Mouse (Mus musculus): ENCODE measurements at regions not wholly inside any gene's neighbourhood (a gene's known extent, or its start where the extent isn't known, plus 50 kb on each side); places are given as distances from the start of the nearest gene placed in this dataset.

GRCm38 (mm10) chr6:100096393-100097125 is 190.7 kb downstream of the Rybp start:
- H3K9me3 ChIP-seq (ENCODE audit: control insufficient read depth, low read depth, low read length): no peaks in the 10 kb centered on the region
- no peak overlapping the region for H3K4me2 ChIP-seq (replicated peaks; ENCODE audit: low read depth, low read length)
- H3K4me3 ChIP-seq (ENCODE audit: low read depth, low read length): no peak overlapping the region
- WGBS: 56% methylated on average over 13 of the region's 13 CpGs
- H3K9ac ChIP-seq (replicated peaks; ENCODE audit: low read depth, low read length): no peak overlapping the region
- no peak overlapping the region for H3K27ac ChIP-seq (ENCODE audit: low read length)
- H3K4me1 ChIP-seq (ENCODE audit: control insufficient read depth, insufficient read depth, low read length): peaks cover 3% of the 10 kb centered on the region; the same call in 1 of the 2 replicates
- H3K36me3 ChIP-seq (ENCODE audit: control insufficient read depth, insufficient read depth, low read length): no peaks in the 10 kb centered on the region
- H3K27me3 ChIP-seq (ENCODE audit: control insufficient read depth, insufficient read depth, low read length): no peaks in the 10 kb centered on the region
- ATAC-seq (ENCODE audit: insufficient number of reproducible peaks, insufficient read depth, low FRiP score, low read depth): no peak

- no peak overlapping the region for H3K27ac ChIP-seq (ENCODE audit: low read length)
- H3K4me1 ChIP-seq (ENCODE audit: control insufficient read depth, insufficient read depth, low read length): peaks cover 3% of the 10 kb centered on the region; the same call in 1 of the 2 replicates
- no peak overlapping the region for H3K4me2 ChIP-seq (replicated peaks; ENCODE audit: low read depth, low read length)
- H3K27me3 ChIP-seq (ENCODE audit: control insufficient read depth, insufficient read depth, low read length): no peaks in the 10 kb centered on the region
- no peaks in the 10 kb centered on the region for H3K36me3 ChIP-seq (ENCODE audit: control insufficient read depth, insufficient read depth, low read length)
- ATAC-seq (ENCODE audit: insufficient number of reproducible peaks, insufficient read depth, low FRiP score, low read depth): peak; percentile 38; the same call in 1 of the 2 replicates
- H3K9ac ChIP-seq (replicated peaks; ENCODE audit: low read depth, low read length): no peak overlapping the region
- WGBS: 89% methylated on average over 6 of the region's 6 CpGs
- no peaks in the 10 kb centered on the region for H3K9me3 ChIP-seq (ENCODE audit: control insufficient read depth, low read depth, low read length)
- H3K4me3 ChIP-seq (ENCODE audit: low read depth, low read length): no peak overlapping the region
Observed at GRCm38 (mm10) chr6:100094653-100095217, 192.6 kb downstream of the Rybp start.

- WGBS: 35% methylated on average over 8 of the region's 8 CpGs
- Histone ChIP-seq H3K27me3 (ENCODE audit: control insufficient read depth, insufficient read depth, low read length) (no peaks in the 10 kb centered on the region), H3K4me2 (replicated peaks; ENCODE audit: low read depth, low read length) (no peak overlapping the region), H3K27ac (ENCODE audit: low read length) (no peak overlapping the region), H3K9me3 (ENCODE audit: control insufficient read depth, low read depth, low read length) (no peaks in the 10 kb centered on the region), H3K9ac (replicated peaks; ENCODE audit: low read depth, low read length) (no peak overlapping the region), H3K4me3 (ENCODE audit: low read depth, low read length) (no peak overlapping the region), H3K36me3 (ENCODE audit: control insufficient read depth, insufficient read depth, low read length) (no peaks in the 10 kb centered on the region), H3K4me1 (ENCODE audit: control insufficient read depth, insufficient read depth, low read length) (peaks cover 3% of the 10 kb centered on the region; the same call in 1 of the 2 replicates)
- ATAC-seq (ENCODE audit: insufficient number of reproducible peaks, insufficient read depth, low FRiP score, low read depth): peak; percentile 35; the same call in 1 of the 2 replicates
Observed at GRCm38 (mm10) chr6:100092870-100093269, 194.4 kb downstream of the Rybp start.

- H3K36me3 ChIP-seq (ENCODE audit: control insufficient read depth, insufficient read depth, low read length): no peaks in the 10 kb centered on the region
- H3K4me2 ChIP-seq (replicated peaks; ENCODE audit: low read depth, low read length): no peak overlapping the region
- no peak overlapping the region for H3K27ac ChIP-seq (ENCODE audit: low read length)
- H3K4me3 ChIP-seq (ENCODE audit: low read depth, low read length): no peak overlapping the region
- H3K9me3 ChIP-seq (ENCODE audit: control insufficient read depth, low read depth, low read length): no peaks in the 10 kb centered on the region
- no peaks in the 10 kb centered on the region for H3K27me3 ChIP-seq (ENCODE audit: control insufficient read depth, insufficient read depth, low read length)
- 59% methylated on average over 3 of the region's 3 CpGs for WGBS
- H3K9ac ChIP-seq (replicated peaks; ENCODE audit: low read depth, low read length): no peak overlapping the region
- no peak for ATAC-seq (ENCODE audit: insufficient number of reproducible peaks, insufficient read depth, low FRiP score, low read depth)
- H3K4me1 ChIP-seq (ENCODE audit: control insufficient read depth, insufficient read depth, low read length): peaks cover 3% of the 10 kb centered on the region; the same call in 1 of the 2 replicates
Observed at GRCm38 (mm10) chr6:100091815-100092214, 195.5 kb downstream of the Rybp start.

- no peak overlapping the region for H3K4me2 ChIP-seq (replicated peaks; ENCODE audit: low read depth, low read length)
- no peak for ATAC-seq (ENCODE audit: insufficient number of reproducible peaks, insufficient read depth, low FRiP score, low read depth)
- no peak overlapping the region for H3K9ac ChIP-seq (replicated peaks; ENCODE audit: low read depth, low read length)
- no peaks in the 10 kb centered on the region for H3K36me3 ChIP-seq (ENCODE audit: control insufficient read depth, insufficient read depth, low read length)
- H3K9me3 ChIP-seq (ENCODE audit: control insufficient read depth, low read depth, low read length): peaks cover 8% of the 10 kb centered on the region; the same call in 1 of the 2 replicates
- no peak overlapping the region for H3K4me3 ChIP-seq (ENCODE audit: low read depth, low read length)
- 52% methylated on average over 4 of the region's 4 CpGs for WGBS
- no peak overlapping the region for H3K27ac ChIP-seq (ENCODE audit: low read length)
- no peaks in the 10 kb centered on the region for H3K27me3 ChIP-seq (ENCODE audit: control insufficient read depth, insufficient read depth, low read length)
- no peaks in the 10 kb centered on the region; the same call in 1 of the 2 replicates for H3K4me1 ChIP-seq (ENCODE audit: control insufficient read depth, insufficient read depth, low read length)
Observed at GRCm38 (mm10) chr6:100088576-100088975, 198.7 kb downstream of the Rybp start.

- no peaks in the 10 kb centered on the region for H3K27me3 ChIP-seq (ENCODE audit: control insufficient read depth, insufficient read depth, low read length)
- H3K36me3 ChIP-seq (ENCODE audit: control insufficient read depth, insufficient read depth, low read length): no peaks in the 10 kb centered on the region
- H3K4me2 ChIP-seq (replicated peaks; ENCODE audit: low read depth, low read length): no peak overlapping the region
- H3K9me3 ChIP-seq (ENCODE audit: control insufficient read depth, low read depth, low read length): peaks cover 8% of the 10 kb centered on the region; the same call in 1 of the 2 replicates
- no peak for ATAC-seq (ENCODE audit: insufficient number of reproducible peaks, insufficient read depth, low FRiP score, low read depth)
- WGBS: 79% methylated on average over 7 of the region's 7 CpGs
- H3K9ac ChIP-seq (replicated peaks; ENCODE audit: low read depth, low read length): no peak overlapping the region
- H3K27ac ChIP-seq (ENCODE audit: low read length): no peak overlapping the region
- H3K4me1 ChIP-seq (ENCODE audit: control insufficient read depth, insufficient read depth, low read length): no peaks in the 10 kb centered on the region
- no peak overlapping the region for H3K4me3 ChIP-seq (ENCODE audit: low read depth, low read length)
Observed at GRCm38 (mm10) chr6:100086807-100087206, 200.5 kb downstream of the Rybp start.

GRCm38 (mm10) chr6:100085981-100086380 is 201.3 kb downstream of the Rybp start:
- H3K4me2 ChIP-seq (replicated peaks; ENCODE audit: low read depth, low read length): no peak overlapping the region
- no peak overlapping the region for H3K27ac ChIP-seq (ENCODE audit: low read length)
- no peaks in the 10 kb centered on the region for H3K4me1 ChIP-seq (ENCODE audit: control insufficient read depth, insufficient read depth, low read length)
- no peak for ATAC-seq (ENCODE audit: insufficient number of reproducible peaks, insufficient read depth, low FRiP score, low read depth)
- H3K27me3 ChIP-seq (ENCODE audit: control insufficient read depth, insufficient read depth, low read length): no peaks in the 10 kb centered on the region
- H3K9ac ChIP-seq (replicated peaks; ENCODE audit: low read depth, low read length): no peak overlapping the region
- peaks cover 8% of the 10 kb centered on the region; the same call in 1 of the 2 replicates for H3K9me3 ChIP-seq (ENCODE audit: control insufficient read depth, low read depth, low read length)
- H3K4me3 ChIP-seq (ENCODE audit: low read depth, low read length): no peak overlapping the region
- no peaks in the 10 kb centered on the region for H3K36me3 ChIP-seq (ENCODE audit: control insufficient read depth, insufficient read depth, low read length)
- WGBS: 73% methylated on average over 1 of the region's 1 CpGs

GRCm38 (mm10) chr6:100083868-100084477 is 203.3 kb downstream of the Rybp start:
- H3K36me3 ChIP-seq (ENCODE audit: control insufficient read depth, insufficient read depth, low read length): no peaks in the 10 kb centered on the region
- no peak overlapping the region for H3K9ac ChIP-seq (replicated peaks; ENCODE audit: low read depth, low read length)
- ATAC-seq (ENCODE audit: insufficient number of reproducible peaks, insufficient read depth, low FRiP score, low read depth): no peak
- peaks cover 8% of the 10 kb centered on the region; the same call in 1 of the 2 replicates for H3K9me3 ChIP-seq (ENCODE audit: control insufficient read depth, low read depth, low read length)
- H3K27ac ChIP-seq (ENCODE audit: low read length): no peak overlapping the region
- no peaks in the 10 kb centered on the region for H3K4me1 ChIP-seq (ENCODE audit: control insufficient read depth, insufficient read depth, low read length)
- WGBS: 95% methylated on average over 4 of the region's 4 CpGs
- H3K27me3 ChIP-seq (ENCODE audit: control insufficient read depth, insufficient read depth, low read length): no peaks in the 10 kb centered on the region
- no peak overlapping the region for H3K4me3 ChIP-seq (ENCODE audit: low read depth, low read length)
- H3K4me2 ChIP-seq (replicated peaks; ENCODE audit: low read depth, low read length): no peak overlapping the region
